Mouse (Mus musculus): ENCODE data around the gene Pgbd1. TPM values are rescaled to one million over a fixed set of nuclear protein-coding genes. Genes with fewer than 3 reads are reported as not detected.
"Not testable (repeated sequence)": the region's sequence is repeated elsewhere in the genome, so short reads cannot be mapped to it uniquely, and the experiment has no call there.

Pgbd1 gene
- polyA plus RNA-seq, 1 experiment from 2014 or later, result 2.3 TPM

- not testable (repeated sequence) for H3K9ac ChIP-seq (ENCODE audit: low read depth, low read length); ATAC-seq (replicated peaks; ENCODE audit: insufficient number of reproducible peaks, low FRiP score, low TSS enrichment); H3K4me3 ChIP-seq (ENCODE audit: low read depth, low read length); H3K27me3 ChIP-seq (ENCODE audit: control insufficient read depth, insufficient read depth, low read length); H3K9me3 ChIP-seq (replicated peaks; ENCODE audit: control insufficient read depth, low read length); H3K27ac ChIP-seq (ENCODE audit: low read depth, low read length); H3K4me1 ChIP-seq (ENCODE audit: control insufficient read depth, insufficient read depth, low read length); H3K4me2 ChIP-seq
- peaks cover 30% of the 10 kb centered on the region for H3K36me3 ChIP-seq (ENCODE audit: control insufficient read depth, insufficient read depth, low read length)
- 91% methylated on average over 15 of the region's 18 CpGs for WGBS (ENCODE audit: insufficient replicate concordance)
Observed at GRCm38 (mm10) chr13:21396048-21396447, 44.8 kb downstream of the Pgbd1 start.

DNA sequence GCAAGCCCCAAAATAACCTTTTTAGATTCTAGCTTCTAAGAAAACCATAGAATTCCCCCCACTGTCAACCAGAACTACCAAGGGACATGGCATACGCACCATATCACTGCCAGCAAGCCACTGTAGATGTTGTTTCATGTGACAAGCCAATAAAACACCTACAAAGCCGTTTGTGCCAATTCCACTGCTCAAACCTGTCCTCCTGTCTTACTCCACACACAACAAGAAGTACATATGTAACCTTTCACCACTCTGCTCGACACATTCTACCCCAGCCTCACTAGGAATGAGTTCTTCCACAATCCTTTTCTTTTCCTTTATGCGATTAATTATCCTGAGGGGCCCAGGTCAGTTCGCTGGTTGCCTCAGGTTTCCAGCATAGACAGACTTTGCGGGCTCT, 45.2 kb downstream of the Pgbd1 start:
- Histone ChIP-seq H3K9ac (ENCODE audit: low read depth, low read length) (no peak overlapping the region), H3K27ac (ENCODE audit: low read depth, low read length) (no peak overlapping the region), H3K27me3 (ENCODE audit: control insufficient read depth, insufficient read depth, low read length) (no peaks in the 10 kb centered on the region), H3K36me3 (ENCODE audit: control insufficient read depth, insufficient read depth, low read length) (peaks cover 33% of the 10 kb centered on the region), H3K9me3 (replicated peaks; ENCODE audit: control insufficient read depth, low read length) (no peaks in the 10 kb centered on the region), H3K4me1 (ENCODE audit: control insufficient read depth, insufficient read depth, low read length) (no peaks in the 10 kb centered on the region), H3K4me3 (ENCODE audit: low read depth, low read length) (no peak overlapping the region), H3K4me2 (no peak overlapping the region)
- no peak for ATAC-seq (replicated peaks; ENCODE audit: insufficient number of reproducible peaks, low FRiP score, low TSS enrichment)
- WGBS (ENCODE audit: insufficient replicate concordance), result 95% methylated on average over 6 of the region's 6 CpGs

DNA sequence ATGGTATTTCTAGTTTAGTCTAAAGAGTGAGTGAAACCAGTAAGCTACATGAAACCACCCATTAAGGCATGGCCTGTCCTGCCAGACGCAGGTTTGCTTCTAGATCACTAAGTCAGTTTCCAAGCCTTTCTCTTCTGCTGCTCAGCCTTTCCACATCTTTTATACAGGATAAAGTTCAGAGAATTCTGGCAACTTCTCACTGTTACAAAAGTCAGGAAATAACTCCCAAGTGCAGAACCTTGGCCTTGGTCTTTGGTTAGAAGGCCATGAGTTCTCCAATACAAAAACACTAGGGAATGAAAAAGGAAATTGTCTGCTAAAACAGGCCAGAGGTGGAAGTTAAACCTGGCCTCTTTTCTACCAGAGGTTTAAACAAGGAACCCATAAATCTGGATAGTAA, 45.6 kb downstream of the Pgbd1 start:
- H3K4me2 ChIP-seq, result no peak overlapping the region
- H3K9me3 ChIP-seq (replicated peaks; ENCODE audit: control insufficient read depth, low read length), result no peaks in the 10 kb centered on the region
- ATAC-seq (replicated peaks; ENCODE audit: insufficient number of reproducible peaks, low FRiP score, low TSS enrichment), result no peak
- H3K9ac ChIP-seq (ENCODE audit: low read depth, low read length), result no peak overlapping the region
- no peaks in the 10 kb centered on the region for H3K4me1 ChIP-seq (ENCODE audit: control insufficient read depth, insufficient read depth, low read length)
- peaks cover 37% of the 10 kb centered on the region for H3K36me3 ChIP-seq (ENCODE audit: control insufficient read depth, insufficient read depth, low read length)
- no peak overlapping the region for H3K27ac ChIP-seq (ENCODE audit: low read depth, low read length)
- no peak overlapping the region for H3K4me3 ChIP-seq (ENCODE audit: low read depth, low read length)
- 90% methylated on average over 1 of the region's 1 CpGs for WGBS (ENCODE audit: insufficient replicate concordance)
- H3K27me3 ChIP-seq (ENCODE audit: control insufficient read depth, insufficient read depth, low read length), result no peaks in the 10 kb centered on the region

DNA sequence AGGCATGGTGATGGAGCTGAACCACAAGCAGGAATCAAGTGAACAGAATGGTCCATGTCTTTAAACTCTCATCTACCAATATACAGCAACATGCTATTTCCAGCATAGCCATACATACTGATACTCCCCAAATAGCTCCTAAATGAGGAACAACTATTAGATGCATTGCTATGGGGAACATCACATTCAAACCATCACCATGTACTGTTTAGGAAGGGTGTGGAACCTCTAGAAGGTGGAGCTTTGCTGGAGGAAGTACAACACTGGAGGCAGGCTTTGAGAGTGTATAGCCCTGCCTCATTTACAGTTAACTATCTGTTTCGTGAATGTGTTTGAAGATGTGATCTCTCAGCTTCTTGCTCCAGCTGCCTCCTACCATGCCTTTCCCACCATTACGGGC, 63.1 kb downstream of the Pgbd1 start:
- H3K9ac ChIP-seq (ENCODE audit: low read depth, low read length), result no peak overlapping the region
- H3K9me3 ChIP-seq (replicated peaks; ENCODE audit: control insufficient read depth, low read length), result no peaks in the 10 kb centered on the region
- H3K4me3 ChIP-seq (ENCODE audit: low read depth, low read length), result no peak overlapping the region
- H3K27me3 ChIP-seq (ENCODE audit: control insufficient read depth, insufficient read depth, low read length), result no peaks in the 10 kb centered on the region
- no peaks in the 10 kb centered on the region for H3K36me3 ChIP-seq (ENCODE audit: control insufficient read depth, insufficient read depth, low read length)
- 86% methylated on average over 2 of the region's 2 CpGs for WGBS (ENCODE audit: insufficient replicate concordance)
- no peak overlapping the region for H3K4me2 ChIP-seq
- no peak overlapping the region for H3K27ac ChIP-seq (ENCODE audit: low read depth, low read length)
- H3K4me1 ChIP-seq (ENCODE audit: control insufficient read depth, insufficient read depth, low read length), result no peaks in the 10 kb centered on the region
- no peak for ATAC-seq (replicated peaks; ENCODE audit: insufficient number of reproducible peaks, low FRiP score, low TSS enrichment)

- Histone ChIP-seq H3K9me3 (replicated peaks; ENCODE audit: control insufficient read depth, low read length) (no peaks in the 10 kb centered on the region), H3K4me1 (ENCODE audit: control insufficient read depth, insufficient read depth, low read length) (no peaks in the 10 kb centered on the region), H3K27me3 (ENCODE audit: control insufficient read depth, insufficient read depth, low read length) (no peaks in the 10 kb centered on the region), H3K27ac (ENCODE audit: low read depth, low read length) (no peak overlapping the region), H3K9ac (ENCODE audit: low read depth, low read length) (no peak overlapping the region), H3K4me3 (ENCODE audit: low read depth, low read length) (no peak overlapping the region), H3K4me2 (no peak overlapping the region), H3K36me3 (ENCODE audit: control insufficient read depth, insufficient read depth, low read length) (peaks cover 7% of the 10 kb centered on the region)
- 81% methylated on average over 2 of the region's 2 CpGs for WGBS (ENCODE audit: insufficient replicate concordance)
- ATAC-seq (replicated peaks; ENCODE audit: insufficient number of reproducible peaks, low FRiP score, low TSS enrichment), result no peak
Observed at GRCm38 (mm10) chr13:21372700-21373099, 68.2 kb downstream of the Pgbd1 start.

MicroRNAs encoded within 50 kb of the gene (microRNA counts, 519-probe panel; counts per million panel counts)
- microRNA mmu-miR-1896, result 32.2 counts per million

Small RNAs within 50 kb of the gene (microRNA-seq; reads per million reads assigned to microRNA genes)
- not detected for gene Mir1896 (ENCODE audit: borderline number of aligned reads)
- not detected for gene Mir6942 (ENCODE audit: borderline number of aligned reads)

Other genes with a start within 250 kb of the Pgbd1 start
- not detected in 2 replicates for gene Gpx5, start 148.3 kb downstream of the Pgbd1 start, polyA plus RNA-seq (2014; fragmentation: Nextera tagmentation; extraction: Ambion mirVana)
- not detected in 2 replicates for gene Gpx6, start 128.9 kb downstream of the Pgbd1 start, polyA plus RNA-seq (2014; fragmentation: Nextera tagmentation; extraction: Ambion mirVana)
- gene Olfr1367, start 94.1 kb downstream of the Pgbd1 start, polyA plus RNA-seq (2014; fragmentation: Nextera tagmentation; extraction: Ambion mirVana), result not detected in 2 replicates
- 9.3 and 9.9 TPM in 2 replicates for gene Zscan12, start 78.2 kb downstream of the Pgbd1 start, polyA plus RNA-seq (2014; fragmentation: Nextera tagmentation; extraction: Ambion mirVana)
- 69.5 and 71.3 TPM in 2 replicates for gene Zkscan3, start 38.3 kb downstream of the Pgbd1 start, polyA plus RNA-seq (2014; fragmentation: Nextera tagmentation; extraction: Ambion mirVana)
- 20.3 and 26.7 TPM in 2 replicates for gene Zscan26, start 12.7 kb upstream of the Pgbd1 start, polyA plus RNA-seq (2014; fragmentation: Nextera tagmentation; extraction: Ambion mirVana)
- gene Nkapl, start 27.5 kb upstream of the Pgbd1 start, polyA plus RNA-seq (2014; fragmentation: Nextera tagmentation; extraction: Ambion mirVana), result 2.0 and 2.6 TPM in 2 replicates
- 1.2 and 1.8 TPM in 2 replicates for gene Zkscan4, start 37.8 kb upstream of the Pgbd1 start, polyA plus RNA-seq (2014; fragmentation: Nextera tagmentation; extraction: Ambion mirVana)
- not detected in 2 replicates for gene Gm10065, start 38.4 kb upstream of the Pgbd1 start, polyA plus RNA-seq (2014; fragmentation: Nextera tagmentation; extraction: Ambion mirVana)
- gene AK157302, start 54.2 kb upstream of the Pgbd1 start, polyA plus RNA-seq (2014; fragmentation: Nextera tagmentation; extraction: Ambion mirVana), result 0.14 and 0.46 TPM in 2 replicates
- gene Gm11273, start 60.4 kb upstream of the Pgbd1 start, polyA plus RNA-seq (2014; fragmentation: Nextera tagmentation; extraction: Ambion mirVana), result 7.4 and 8.5 TPM in 2 replicates
- 6.4 and 6.5 TPM in 2 replicates for gene Zkscan8, start 90.1 kb upstream of the Pgbd1 start, polyA plus RNA-seq (2014; fragmentation: Nextera tagmentation; extraction: Ambion mirVana)
- 0.14 and 0.15 TPM in 2 replicates for gene Olfr1366, start 101.8 kb upstream of the Pgbd1 start, polyA plus RNA-seq (2014; fragmentation: Nextera tagmentation; extraction: Ambion mirVana)
- not detected in 2 replicates for gene Olfr1535, start 118.8 kb upstream of the Pgbd1 start, polyA plus RNA-seq (2014; fragmentation: Nextera tagmentation; extraction: Ambion mirVana)
- not detected in 2 replicates for gene Olfr1364, start 140.7 kb upstream of the Pgbd1 start, polyA plus RNA-seq (2014; fragmentation: Nextera tagmentation; extraction: Ambion mirVana)
- gene Olfr1362, start 173.0 kb upstream of the Pgbd1 start, polyA plus RNA-seq (2014; fragmentation: Nextera tagmentation; extraction: Ambion mirVana), result not detected in 2 replicates
- not detected in 2 replicates for gene Olfr11, start 201.5 kb upstream of the Pgbd1 start, polyA plus RNA-seq (2014; fragmentation: Nextera tagmentation; extraction: Ambion mirVana)
- gene Olfr1361, start 222.3 kb upstream of the Pgbd1 start, polyA plus RNA-seq (2014; fragmentation: Nextera tagmentation; extraction: Ambion mirVana), result not detected in 2 replicates
- not detected in 2 replicates for gene Olfr1360, start 236.3 kb upstream of the Pgbd1 start, polyA plus RNA-seq (2014; fragmentation: Nextera tagmentation; extraction: Ambion mirVana)

All from heart, embryonic 11.5 days (tissue).